Mouse (Mus musculus) testis, adult 10 weeks (tissue): ENCODE results near the gene Gm10570. TPM values are rescaled to one million over a fixed set of nuclear protein-coding genes. Genes with fewer than 3 reads are reported as not detected.

Experiments used
- polyA plus RNA-seq: library from polyadenylated mRNA; stranded (reverse); fragments of 350-450 nt; fragmentation: Illumina TruSeq; extraction: RNeasy Lipid Tissue Mini Kit (QIAGEN cat#74804); gene quantifications from one replicate; pipeline ENCODE4 v1.2.3, GENCODE M21; 2014; ENCODE audit warnings: low read depth, low replicate concordance

Gene Gm10570
- polyA plus RNA-seq: not detected

GRCm38 (mm10) chr4:130308231-130309081, at the start of gene Gm10570, which contains the start of gene Fabp3:
Gm10570 (minus strand) TSS chr4:130308674.
Fabp3 (plus strand) TSS chr4:130308595.

GRCm38 (mm10) chr4:130279105-130279504, 29.4 kb downstream of the Gm10570 start, which contains the start of gene Serinc2:
Serinc2 (minus strand) TSS chr4:130279205.

Other genes starting within 250 kb of the Gm10570 start
- 2.9 TPM for gene Pef1, start 206.1 kb downstream of the Gm10570 start, polyA plus RNA-seq
- gene Hcrtr1, start 169.3 kb downstream of the Gm10570 start, polyA plus RNA-seq: not detected
- not detected for gene Tinagl1, start 133.6 kb downstream of the Gm10570 start, polyA plus RNA-seq
- not detected for gene Gm853, start 86.3 kb downstream of the Gm10570 start, polyA plus RNA-seq
- 0.18 TPM for gene Serinc2, start 29.5 kb downstream of the Gm10570 start, polyA plus RNA-seq
- 79.8 TPM for gene Fabp3, start 79 bp downstream of the Gm10570 start, polyA plus RNA-seq
- gene Zcchc17, start 51.3 kb upstream of the Gm10570 start, polyA plus RNA-seq: 12.5 TPM
- gene Snrnp40, start 51.5 kb upstream of the Gm10570 start, polyA plus RNA-seq: 20.8 TPM